Comparison of ENCODE assay signal across 22 mouse cellular contexts in genomic region chr12:52780216-52780615, GRCm38 (mm10).
DNase-seq lines count a peak whose midpoint lies in the region; ATAC-seq and TF ChIP-seq lines count a peak whose summit lies in the region.
"Had no signal": no experiment of that assay in that cellular context is flagged by ENCODE, and none has a peak within 500 bp of the region (broad histone marks: within the 10 kb centered on the region; RNA-seq: fewer than 3 reads in every experiment).

No protein-coding gene starts in this region.

- TF ChIP-seq CTCF in forebrain, postnatal 0 days (IDR thresholded peaks at IDR 0.05; ENCODE audit: low read depth): no peak

- no peak overlapping the region for H3K9ac ChIP-seq in forebrain, postnatal 0 days
- H3K9ac ChIP-seq in forebrain, embryonic 13.5 days: no peak overlapping the region
- no peak overlapping the region for H3K9ac ChIP-seq in hindbrain, embryonic 12.5 days
- H3K9ac ChIP-seq: embryonic facial prominence, embryonic 12.5 days; forebrain, embryonic 15.5 days; liver, embryonic 15.5 days; lung, embryonic 15.5 days had no signal

- peaks cover 8% of the 10 kb centered on the region for H3K4me1 ChIP-seq in forebrain, postnatal 0 days (ENCODE audit: insufficient read depth)
- peaks cover 25% of the 10 kb centered on the region for H3K4me1 ChIP-seq in forebrain, embryonic 13.5 days
- H3K4me1 ChIP-seq in hindbrain, embryonic 12.5 days: peaks cover 34% of the 10 kb centered on the region
- H3K4me1 ChIP-seq: liver, embryonic 15.5 days had no signal

- no peak overlapping the region for H3K4me2 ChIP-seq in forebrain, postnatal 0 days (ENCODE audit: low read depth)
- H3K4me2 ChIP-seq in forebrain, embryonic 13.5 days: no peak overlapping the region
- no peak overlapping the region for H3K4me2 ChIP-seq in hindbrain, embryonic 12.5 days (replicated peaks)
- H3K4me2 ChIP-seq: embryonic facial prominence, embryonic 12.5 days; forebrain, embryonic 15.5 days; liver, embryonic 15.5 days; lung, embryonic 15.5 days had no signal

- H3K4me3 ChIP-seq in forebrain, postnatal 0 days (ENCODE audit: low read depth, low read length): no peak overlapping the region
- no peak overlapping the region for H3K4me3 ChIP-seq in forebrain, embryonic 13.5 days
- no peak overlapping the region for H3K4me3 ChIP-seq in hindbrain, embryonic 12.5 days
- H3K4me3 ChIP-seq: embryonic facial prominence, embryonic 12.5 days; forebrain, embryonic 15.5 days; limb, embryonic 10.5 days; liver, embryonic 15.5 days; lung, embryonic 15.5 days had no signal

- no peak for ATAC-seq in forebrain, postnatal 0 days
- ATAC-seq in forebrain, embryonic 13.5 days: no peak
- ATAC-seq in hindbrain, embryonic 12.5 days (ENCODE audit: low FRiP score): peak; percentile 31; the same call in 1 of the 2 replicates
- ATAC-seq in granulocyte monocyte progenitor cell, adult 5-6 weeks (replicated peaks; ENCODE audit: poor library complexity, severe bottlenecking): no peak
- ATAC-seq: forebrain, embryonic 15.5 days; midbrain, embryonic 16.5 days; Patski had no signal

- H3K36me3 ChIP-seq in forebrain, postnatal 0 days (ENCODE audit: insufficient read depth): no peaks in the 10 kb centered on the region
- H3K36me3 ChIP-seq in forebrain, embryonic 13.5 days (ENCODE audit: poor library complexity, severe bottlenecking): no peaks in the 10 kb centered on the region
- H3K36me3 ChIP-seq in hindbrain, embryonic 12.5 days: no peaks in the 10 kb centered on the region
- H3K36me3 ChIP-seq: embryonic facial prominence, embryonic 12.5 days; forebrain, embryonic 15.5 days; limb, embryonic 10.5 days; liver, embryonic 15.5 days; lung, embryonic 15.5 days had no signal

- no peak for DNase-seq in forebrain, postnatal 0 days
- DNase-seq in NIH3T3 (ENCODE audit: low read depth): peak; percentile 51
- DNase-seq in induced T-regulatory cell, adult 2 months (ENCODE audit: low read depth): peak; percentile 8
- no peak for DNase-seq in cerebellum, adult 9-10 months
- DNase-seq: adrenal gland, adult 2 months; cerebellum, adult 8-10 months; gastrocnemius, postnatal 25 days; kidney, adult 2 months; liver; right cerebral cortex, postnatal 14 days had no signal

- 0 out of 2 replicates have a peak overlapping the region, but pooled peaks have one; percentile 15 for H3K27ac ChIP-seq in forebrain, postnatal 0 days (ENCODE audit: low read depth, low read length)
- H3K27ac ChIP-seq in forebrain, embryonic 13.5 days: no peak overlapping the region
- peak overlapping the region; percentile 60; the same call in 1 of the 2 replicates for H3K27ac ChIP-seq in hindbrain, embryonic 12.5 days
- H3K27ac ChIP-seq: embryonic facial prominence, embryonic 12.5 days; forebrain, embryonic 15.5 days; kidney, postnatal 0 days; limb, embryonic 10.5 days; liver, embryonic 15.5 days; lung, embryonic 15.5 days; macrophage had no signal

- H3K27me3 ChIP-seq in forebrain, postnatal 0 days (ENCODE audit: insufficient read depth, low read length): no peaks in the 10 kb centered on the region
- H3K27me3 ChIP-seq in forebrain, embryonic 13.5 days: no peaks in the 10 kb centered on the region
- H3K27me3 ChIP-seq in hindbrain, embryonic 12.5 days: no peaks in the 10 kb centered on the region
- H3K27me3 ChIP-seq: embryonic facial prominence, embryonic 12.5 days; forebrain, embryonic 15.5 days; liver, embryonic 15.5 days; lung, embryonic 15.5 days; Patski had no signal

- WGBS in forebrain, postnatal 0 days: 14% methylated on average over 5 of the region's 5 CpGs
- 42% methylated on average over 5 of the region's 5 CpGs for WGBS in forebrain, embryonic 13.5 days
- WGBS in hindbrain, embryonic 12.5 days: 34% methylated on average over 5 of the region's 5 CpGs

- 0 out of 2 replicates have a peak, but pooled peaks cover 4% of the 10 kb centered on the region for H3K9me3 ChIP-seq in forebrain, postnatal 0 days (ENCODE audit: low read length)
- no peaks in the 10 kb centered on the region for H3K9me3 ChIP-seq in forebrain, embryonic 13.5 days (replicated peaks)
- no peaks in the 10 kb centered on the region for H3K9me3 ChIP-seq in hindbrain, embryonic 12.5 days (replicated peaks)
- H3K9me3 ChIP-seq: embryonic facial prominence, embryonic 12.5 days; forebrain, embryonic 15.5 days; limb, embryonic 10.5 days; liver, embryonic 15.5 days; lung, embryonic 15.5 days had no signal

Comparison
In these comparisons a context has a peak if more than half of its experiments do, and no peak if none do; other contexts are left out.
1. DNase-seq: peak in NIH3T3 (single experiment) and induced T-regulatory cell, adult 2 months (single experiment); none in forebrain, postnatal 0 days (single experiment) and cerebellum, adult 9-10 months (single experiment).